Mouse (Mus musculus) intestine, embryonic 14.5 days (tissue): ENCODE results near the gene Ttc4. TPM values are rescaled to one million over a fixed set of nuclear protein-coding genes. Genes with fewer than 3 reads are reported as not detected.
A peak's percentile ranks its signal among the peaks of the same experiment; 100 is the strongest.

Experiments
- ATAC-seq: fragments of 200-750 bp; cut with Nextera tagmentation; replicated peaks from 2 replicates; pipeline ENCODE4 v1.8.0; 2017; ENCODE audit warnings: low read depth, moderate number of reproducible peaks, moderate TSS enrichment, moderate library complexity; ENCODE audit not compliant: low FRiP score, low TSS enrichment
- DNase-seq: peaks from one replicate; pipeline ENCODE4 v3.0.0-alpha.2; 2018; ENCODE audit warnings: low spot score
- H3K27ac ChIP-seq: fragments of 300-500 bp; sonication (generic); 2 replicates; pipeline ENCODE4 v1.5.1; 2014; ENCODE audit warnings: low read depth, mild to moderate bottlenecking, control low read depth
- H3K27me3 ChIP-seq: fragments of 300-500 bp; sonication (generic); replicated peaks from 2 replicates; pipeline ENCODE4 v1.6.1; 2014; ENCODE audit warnings: low read length, control low read depth; ENCODE audit not compliant: control insufficient read depth, insufficient read depth
- H3K36me3 ChIP-seq: fragments of 300-500 bp; sonication (generic); 2 replicates; pipeline ENCODE4 v1.6.1; 2014; ENCODE audit warnings: low read length, control low read depth; ENCODE audit not compliant: control insufficient read depth, insufficient read depth
- H3K4me1 ChIP-seq: fragments of 300-500 bp; sonication (generic); replicated peaks from 2 replicates; pipeline ENCODE4 v1.6.1; 2014; ENCODE audit warnings: low read length, control low read depth, mixed read lengths; ENCODE audit not compliant: control insufficient read depth, insufficient read depth
- H3K4me2 ChIP-seq: fragments of 300-500 bp; sonication (generic); 2 replicates; pipeline ENCODE4 v1.6.1; 2014; ENCODE audit warnings: low read length
- H3K4me3 ChIP-seq: fragments of 300-500 bp; sonication (generic); 2 replicates; pipeline ENCODE4 v1.5.1; 2014; ENCODE audit warnings: low read depth, low read length, control low read depth, mixed read lengths
- H3K9ac ChIP-seq: fragments of 300-500 bp; sonication (generic); 2 replicates; pipeline ENCODE4 v1.6.1; 2014; ENCODE audit warnings: mild to moderate bottlenecking, low read length
- H3K9me3 ChIP-seq: fragments of 300-500 bp; sonication (generic); 2 replicates; pipeline ENCODE4 v1.6.1; 2016; ENCODE audit warnings: low read length, control low read depth; ENCODE audit not compliant: control insufficient read depth
- WGBS: fragments of 180-500 bp; shearing (Covaris S2); extraction: QIAGEN DNeasy Blood & Tissue Kit; methylation state at CpG from one replicate; pipeline ENCODE4 v1.1.7; 2014; 5-methylcytosine and 5-hydroxymethylcytosine counted together
- polyA plus RNA-seq: library from polyadenylated mRNA; unstranded; fragments of >200 nt; fragmentation: Nextera tagmentation; extraction: Ambion mirVana; gene quantifications from 2 replicates; pipeline ENCODE4 v1.2.1, GENCODE M21; 2014

Gene Ttc4
- polyA plus RNA-seq, 1 experiment from 2014 or later, result 83.1 TPM

DNA sequence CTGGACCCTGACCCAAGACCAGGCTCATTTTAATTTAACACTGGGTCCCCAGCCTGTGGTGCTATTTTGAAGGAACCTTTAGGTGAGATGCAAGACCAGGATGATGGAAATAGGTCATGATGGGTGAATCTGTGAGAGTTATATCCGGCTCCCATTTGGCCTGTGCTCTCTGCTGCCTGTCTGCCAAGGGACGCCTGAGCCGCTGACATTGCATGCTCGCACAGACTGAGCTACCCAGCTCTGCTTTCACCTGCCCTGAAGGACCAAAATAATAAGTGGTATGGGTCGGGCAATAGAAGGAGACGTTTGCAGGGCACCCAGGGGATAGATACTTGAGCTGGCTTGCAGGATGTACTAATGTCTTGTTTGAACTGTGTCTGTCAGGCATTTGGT lies 34.5 kb downstream of the Ttc4 start:
- H3K36me3 ChIP-seq, result no peaks in the 10 kb centered on the region
- H3K9ac ChIP-seq, result no peak overlapping the region
- peaks cover 22% of the 10 kb centered on the region for H3K4me1 ChIP-seq
- no peak for DNase-seq
- H3K27ac ChIP-seq, result no peak overlapping the region
- H3K9me3 ChIP-seq, result no peaks in the 10 kb centered on the region
- 62% methylated on average over 6 of the region's 6 CpGs for WGBS
- 0 out of 2 replicates have a peak, but pooled peaks cover 4% of the 10 kb centered on the region for H3K27me3 ChIP-seq
- H3K4me2 ChIP-seq, result no peak overlapping the region
- ATAC-seq, result no peak
- H3K4me3 ChIP-seq, result no peak overlapping the region

DNA sequence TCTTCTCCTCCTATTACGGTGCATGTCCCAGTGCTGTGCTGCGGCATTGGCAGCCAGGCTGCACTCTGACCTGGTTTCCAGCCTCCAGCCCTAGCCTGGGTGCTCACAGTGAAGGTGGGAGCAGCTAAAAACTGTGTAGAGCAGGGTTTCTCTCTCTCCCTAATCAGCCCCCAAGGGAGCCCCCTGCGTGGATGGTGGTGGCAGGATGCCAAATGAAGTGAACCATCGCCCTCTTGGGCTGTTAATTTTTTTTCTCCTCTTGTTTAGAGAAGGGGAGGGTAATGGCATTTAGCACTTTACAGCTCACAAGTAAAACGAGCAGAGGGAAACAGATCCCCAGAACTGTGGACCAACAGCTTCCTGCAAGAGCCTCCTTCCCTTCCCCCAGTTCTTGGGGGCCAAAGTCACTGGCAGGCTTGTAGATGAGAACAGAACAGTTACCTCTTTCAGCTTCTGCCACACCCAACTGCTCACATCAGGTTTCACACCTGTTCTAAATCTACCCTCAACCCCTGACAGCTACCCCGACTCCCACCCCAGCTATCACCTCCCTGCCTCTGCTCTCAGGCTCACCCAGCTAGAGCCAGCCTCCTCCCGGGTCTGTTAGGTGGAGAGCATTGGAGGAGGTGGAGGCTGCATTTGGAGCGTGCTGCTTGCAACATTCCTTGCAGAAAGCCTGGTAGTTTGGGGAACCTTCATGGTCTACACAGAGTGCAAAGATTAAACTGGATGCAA lies 35.1 kb downstream of the Ttc4 start:
- Histone ChIP-seq H3K4me2 (peak overlapping the region; percentile 33), H3K4me3 (no peak overlapping the region), H3K9me3 (no peaks in the 10 kb centered on the region), H3K4me1 (peaks cover 22% of the 10 kb centered on the region), H3K27ac (peak overlapping the region; percentile 54; the same call in 1 of the 2 replicates), H3K27me3 (0 out of 2 replicates have a peak, but pooled peaks cover 4% of the 10 kb centered on the region), H3K9ac (no peak overlapping the region), H3K36me3 (no peaks in the 10 kb centered on the region)
- ATAC-seq, result peak; percentile 59
- no peak for DNase-seq
- WGBS, result 12% methylated on average over 8 of the region's 8 CpGs

DNA sequence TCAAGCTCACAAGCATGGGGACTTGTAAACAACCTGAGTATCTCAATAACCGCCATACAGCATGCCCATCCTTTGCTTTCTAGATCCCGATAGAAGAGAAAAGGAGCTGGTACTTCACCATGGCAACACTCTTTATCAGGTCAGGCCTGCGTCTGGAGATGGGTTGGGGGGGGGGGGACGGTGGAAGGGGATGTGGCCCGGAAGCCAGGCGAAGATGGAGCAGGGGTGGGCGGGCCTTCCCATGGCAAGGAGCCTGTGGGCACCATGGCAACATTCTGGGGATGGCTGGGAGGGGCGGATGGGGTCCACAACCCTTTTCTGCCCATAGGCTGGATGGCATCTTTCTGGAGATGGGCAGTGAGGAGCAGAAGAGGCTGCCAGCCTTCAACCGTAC lies 44.7 kb downstream of the Ttc4 start:
- Histone ChIP-seq H3K9me3 (no peaks in the 10 kb centered on the region), H3K4me3 (no peak overlapping the region), H3K9ac (no peak overlapping the region), H3K4me2 (no peak overlapping the region), H3K36me3 (no peaks in the 10 kb centered on the region), H3K27ac (peak overlapping the region; percentile 69; the same call in 1 of the 2 replicates), H3K27me3 (no peaks in the 10 kb centered on the region), H3K4me1 (peaks cover 31% of the 10 kb centered on the region)
- WGBS, result 37% methylated on average over 9 of the region's 9 CpGs
- DNase-seq (no peak), ATAC-seq (no peak)

DNA sequence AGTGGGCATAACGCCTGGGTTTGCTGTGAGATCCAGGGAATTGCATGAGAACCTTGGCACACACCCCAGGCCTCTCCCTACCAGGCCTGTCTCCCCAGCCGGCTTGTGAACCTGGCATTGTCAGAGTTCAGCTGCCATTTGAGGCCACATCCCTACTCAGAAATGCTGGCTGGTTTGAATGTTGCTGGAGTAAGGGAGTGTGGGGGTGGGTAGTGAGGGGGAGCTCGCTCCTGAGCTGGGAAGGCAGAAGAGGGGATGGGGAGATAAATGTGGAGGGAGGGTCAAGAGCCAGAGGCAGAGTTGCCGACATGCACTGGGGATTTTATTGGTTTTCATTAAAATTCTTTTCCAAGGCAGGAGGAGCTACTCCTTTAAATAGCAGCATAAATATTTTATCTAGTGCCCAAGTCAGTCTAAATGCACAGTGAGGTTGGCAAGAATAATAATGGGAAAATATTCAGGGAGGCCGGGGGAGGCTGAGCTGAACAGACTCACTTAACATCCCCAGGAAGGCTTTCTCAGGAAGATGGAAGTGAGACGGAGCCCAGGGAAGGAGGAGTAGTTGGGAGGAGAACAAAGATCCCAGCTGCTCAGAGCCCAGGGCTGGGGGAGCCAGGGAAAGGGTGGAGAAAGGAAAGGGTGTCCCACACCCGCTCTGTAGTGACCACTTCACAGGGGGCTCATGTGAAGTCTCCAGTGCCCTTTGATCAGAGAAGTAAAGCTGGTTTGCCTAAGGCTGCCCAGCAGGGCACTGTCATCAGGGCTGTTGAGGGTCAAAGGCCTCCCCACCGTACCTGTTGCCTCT lies 45.3 kb downstream of the Ttc4 start:
- no peak for ATAC-seq
- Histone ChIP-seq H3K4me2 (no peak overlapping the region), H3K4me1 (peaks cover 31% of the 10 kb centered on the region), H3K4me3 (no peak overlapping the region), H3K27ac (peak overlapping the region; percentile 69; the same call in 1 of the 2 replicates), H3K9me3 (no peaks in the 10 kb centered on the region), H3K27me3 (no peaks in the 10 kb centered on the region), H3K9ac (no peak overlapping the region), H3K36me3 (no peaks in the 10 kb centered on the region)
- WGBS, result 28% methylated on average over 8 of the region's 8 CpGs
- DNase-seq, result no peak

DNA sequence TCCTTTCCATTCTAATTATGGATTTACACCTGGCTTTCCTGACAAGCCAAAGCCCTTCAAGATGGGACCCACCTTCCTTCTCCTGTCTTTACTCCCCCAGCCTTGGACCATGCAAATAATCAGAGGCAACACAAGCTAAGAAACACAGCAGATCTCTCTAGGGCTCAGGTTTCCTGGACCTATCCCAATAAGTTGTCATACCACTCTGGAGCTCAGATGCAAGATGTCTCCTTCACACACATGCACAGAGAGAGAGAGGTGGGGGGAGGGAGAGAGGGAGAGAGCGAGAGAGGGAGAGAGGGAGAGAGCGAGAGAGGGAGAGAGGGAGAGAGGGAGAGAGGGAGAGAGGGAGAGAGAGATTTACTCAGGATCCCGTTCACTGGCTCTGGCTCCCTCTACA lies 46.4 kb downstream of the Ttc4 start:
- ATAC-seq, result no peak
- no peak for DNase-seq
- no peaks in the 10 kb centered on the region for H3K9me3 ChIP-seq
- no peaks in the 10 kb centered on the region for H3K27me3 ChIP-seq
- H3K4me2 ChIP-seq, result no peak overlapping the region
- H3K36me3 ChIP-seq, result no peaks in the 10 kb centered on the region
- no peak overlapping the region for H3K9ac ChIP-seq
- H3K4me3 ChIP-seq, result no peak overlapping the region
- H3K27ac ChIP-seq, result no peak overlapping the region; the same call in 1 of the 2 replicates
- 50% methylated on average over 1 of the region's 3 CpGs for WGBS
- peaks cover 31% of the 10 kb centered on the region for H3K4me1 ChIP-seq

DNA sequence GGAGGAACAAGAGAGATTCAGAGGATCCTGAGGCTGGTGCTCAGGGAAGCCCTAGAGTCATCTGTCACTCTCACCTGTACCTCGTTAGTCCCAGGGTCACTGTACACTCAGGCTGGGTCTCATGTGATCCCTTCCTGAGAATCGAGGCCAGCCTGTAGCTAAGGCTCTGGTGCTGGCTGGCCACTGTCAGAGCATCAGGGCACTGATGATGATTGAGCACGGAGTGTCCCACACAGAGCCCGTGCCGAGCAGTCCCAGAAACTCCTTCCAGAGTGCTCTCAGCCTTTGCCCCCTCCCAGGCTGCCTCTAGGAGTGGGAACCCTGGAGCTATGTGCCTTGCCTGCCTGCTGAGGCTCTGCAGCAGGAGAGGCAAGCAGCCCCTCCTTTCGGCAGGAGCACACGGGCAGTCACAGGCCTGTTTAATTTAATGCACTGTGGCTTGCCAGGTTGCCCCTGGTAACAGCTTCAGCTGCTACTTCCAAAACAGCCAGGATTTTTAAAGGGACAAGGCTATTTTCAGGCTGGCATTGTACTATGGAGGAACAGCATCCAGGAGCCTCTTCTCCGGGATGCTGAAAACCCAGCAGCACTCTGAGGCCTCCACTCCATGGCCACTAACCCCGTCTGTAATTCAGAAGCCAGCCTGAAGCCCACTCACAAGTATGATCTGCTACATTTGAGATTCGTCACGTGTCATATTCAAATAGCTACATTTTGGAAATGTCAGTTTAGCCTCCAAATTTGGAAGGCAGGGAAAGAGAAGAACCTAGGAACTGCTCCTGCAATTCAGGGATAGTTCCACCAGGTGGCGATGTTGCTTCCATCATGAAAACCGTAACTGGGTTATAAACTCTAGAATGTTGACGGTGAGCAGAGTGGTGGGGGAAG lies 48.2 kb downstream of the Ttc4 start:
- Histone ChIP-seq H3K9ac (no peak overlapping the region), H3K4me1 (peaks cover 31% of the 10 kb centered on the region), H3K27me3 (no peaks in the 10 kb centered on the region), H3K4me3 (no peak overlapping the region), H3K36me3 (no peaks in the 10 kb centered on the region), H3K4me2 (no peak overlapping the region), H3K9me3 (no peaks in the 10 kb centered on the region), H3K27ac (0 out of 2 replicates have a peak overlapping the region, but pooled peaks have one; percentile 38)
- peak; percentile 24; the same call in 1 of the 2 replicates for ATAC-seq
- WGBS, result 19% methylated on average over 14 of the region's 14 CpGs
- peak; percentile 84 for DNase-seq

DNA sequence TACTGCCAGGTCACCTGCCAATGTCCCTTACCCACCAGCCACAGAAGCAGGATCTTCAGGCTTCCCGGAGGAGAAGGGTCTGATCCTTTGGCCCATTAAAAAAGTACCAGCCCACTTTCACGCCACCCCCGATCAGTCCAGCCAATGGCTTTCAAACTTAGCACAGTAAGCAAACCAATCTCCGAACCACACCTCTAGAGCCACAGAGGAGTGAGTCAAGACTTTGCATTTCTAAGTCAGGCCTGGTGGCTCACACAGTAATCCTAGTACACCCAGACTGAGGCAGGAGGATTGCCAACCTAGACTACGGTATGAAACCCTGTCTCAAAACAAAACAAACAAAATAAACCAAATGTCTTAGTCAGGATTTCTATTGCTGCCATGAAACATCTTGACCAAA lies 49.4 kb downstream of the Ttc4 start:
- Histone ChIP-seq H3K9me3 (no peaks in the 10 kb centered on the region), H3K4me1 (peaks cover 31% of the 10 kb centered on the region), H3K9ac (no peak overlapping the region), H3K4me3 (no peak overlapping the region), H3K27me3 (no peaks in the 10 kb centered on the region), H3K4me2 (no peak overlapping the region; the same call in 1 of the 2 replicates), H3K27ac (0 out of 2 replicates have a peak overlapping the region, but pooled peaks have one; percentile 38), H3K36me3 (no peaks in the 10 kb centered on the region)
- no peak for DNase-seq
- ATAC-seq, result no peak
- 51% methylated on average over 5 of the region's 5 CpGs for WGBS
